Mouse (Mus musculus) intestine, postnatal 0 days (tissue): ENCODE results near the gene Nxph3. TPM values are rescaled to one million over a fixed set of nuclear protein-coding genes. Genes with fewer than 3 reads are reported as not detected.

Experiments
- ATAC-seq: fragments of 200-750 bp; cut with Nextera tagmentation; 2 replicates; pipeline ENCODE4 v1.8.0; 2017; ENCODE audit warnings: mild to moderate bottlenecking, moderate TSS enrichment, moderate library complexity
- H3K27ac ChIP-seq: fragments of 300-500 bp; sonication (generic); 2 replicates; pipeline ENCODE4 v1.5.1; 2014; ENCODE audit warnings: mild to moderate bottlenecking, low read depth, low read length, moderate library complexity
- H3K27me3 ChIP-seq: fragments of 300-500 bp; sonication (generic); replicated peaks from 2 replicates; pipeline ENCODE4 v1.6.1; 2014; ENCODE audit warnings: low read length, mixed read lengths; ENCODE audit not compliant: control insufficient read depth, insufficient read depth
- H3K36me3 ChIP-seq: fragments of 300-500 bp; sonication (generic); 2 replicates; pipeline ENCODE4 v1.6.1; 2014; ENCODE audit warnings: mild to moderate bottlenecking, moderate library complexity; ENCODE audit not compliant: control insufficient read depth, insufficient read depth
- H3K4me1 ChIP-seq: fragments of 300-500 bp; sonication (generic); replicated peaks from 2 replicates; pipeline ENCODE4 v1.6.1; 2014; ENCODE audit warnings: antibody characterized with exemption, low read length, mixed read lengths; ENCODE audit not compliant: control insufficient read depth, insufficient read depth
- H3K4me2 ChIP-seq: fragments of 300-500 bp; sonication (generic); replicated peaks from 2 replicates; pipeline ENCODE4 v1.6.1; 2014; ENCODE audit warnings: low read depth, mild to moderate bottlenecking, moderate library complexity
- H3K4me3 ChIP-seq: fragments of 300-500 bp; sonication (generic); 2 replicates; pipeline ENCODE4 v1.5.1; 2014; ENCODE audit warnings: low read depth, low read length
- H3K9ac ChIP-seq: fragments of 300-500 bp; sonication (generic); 2 replicates; pipeline ENCODE4 v1.6.1; 2014; ENCODE audit warnings: mild to moderate bottlenecking, low read depth, low read length
- H3K9me3 ChIP-seq: fragments of 300-500 bp; sonication (generic); 2 replicates; pipeline ENCODE4 v1.6.1; 2016; ENCODE audit warnings: mixed run types; ENCODE audit not compliant: control insufficient read depth
- CTCF ChIP-seq: sonication (generic); IDR thresholded peaks from 2 replicates; pipeline ENCODE4 v1.5.1; 2016; ENCODE audit warnings: low read depth, mild to moderate bottlenecking, control low read depth, antibody characterized with exemption, moderate library complexity
- WGBS: fragments of 180-500 bp; shearing (Covaris S2); extraction: QIAGEN DNeasy Blood & Tissue Kit; methylation state at CpG from one replicate; pipeline ENCODE4 v1.1.7; 2014; 5-methylcytosine and 5-hydroxymethylcytosine counted together
- polyA plus RNA-seq: library from polyadenylated mRNA; unstranded; fragments of >200 nt; fragmentation: Nextera tagmentation; extraction: Ambion mirVana; gene quantifications from 2 replicates; pipeline ENCODE4 v1.2.1, GENCODE M21; 2015

The Nxph3 gene
- polyA plus RNA-seq, 1 experiment from 2014 or later: 0.43 TPM

DNA sequence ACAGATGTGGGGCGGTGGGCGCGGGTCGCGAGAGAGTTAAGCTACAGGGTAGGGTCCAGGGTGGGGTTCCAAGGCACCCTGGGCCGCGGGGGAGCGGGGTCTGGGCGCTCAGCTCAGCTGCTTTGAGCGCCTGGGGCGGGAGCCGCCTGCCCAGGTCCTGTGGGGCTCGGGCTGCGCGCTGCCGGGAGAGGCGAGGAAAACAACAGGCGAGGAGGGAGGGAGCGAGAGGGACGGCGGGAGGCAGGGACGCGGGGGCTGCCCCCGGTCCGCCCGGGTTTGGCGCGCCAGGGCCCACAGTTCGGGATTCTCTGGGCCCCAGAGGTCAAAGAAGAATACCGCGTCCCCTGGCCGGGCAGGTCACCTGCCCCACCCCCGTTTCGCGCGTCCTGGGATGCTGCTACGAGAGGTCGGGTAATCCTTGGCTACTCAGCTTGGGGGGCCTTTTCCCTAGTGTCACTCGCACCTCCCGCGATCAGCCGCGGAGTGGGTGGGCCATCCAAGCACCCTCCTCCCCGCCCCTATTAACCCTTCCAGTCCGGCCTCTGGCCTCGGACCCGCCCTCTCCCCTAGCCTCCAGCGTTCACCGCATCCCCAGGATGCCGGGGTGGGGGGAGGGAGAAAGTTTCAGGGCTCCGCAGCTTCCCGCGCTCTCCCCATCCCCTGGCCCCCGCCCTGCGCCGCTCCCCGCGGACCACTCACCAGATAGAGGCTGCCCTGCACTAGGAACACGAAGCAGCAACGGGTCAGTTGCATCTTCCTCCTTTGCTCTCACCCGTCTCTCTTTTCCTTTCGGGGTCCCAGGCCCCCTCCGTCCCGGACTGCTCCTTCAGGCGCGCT lies 691 bp downstream of the Nxph3 start:
- peak; percentile 4; the same call in 1 of the 2 replicates for ATAC-seq
- H3K36me3 ChIP-seq: no peaks in the 10 kb centered on the region

DNA sequence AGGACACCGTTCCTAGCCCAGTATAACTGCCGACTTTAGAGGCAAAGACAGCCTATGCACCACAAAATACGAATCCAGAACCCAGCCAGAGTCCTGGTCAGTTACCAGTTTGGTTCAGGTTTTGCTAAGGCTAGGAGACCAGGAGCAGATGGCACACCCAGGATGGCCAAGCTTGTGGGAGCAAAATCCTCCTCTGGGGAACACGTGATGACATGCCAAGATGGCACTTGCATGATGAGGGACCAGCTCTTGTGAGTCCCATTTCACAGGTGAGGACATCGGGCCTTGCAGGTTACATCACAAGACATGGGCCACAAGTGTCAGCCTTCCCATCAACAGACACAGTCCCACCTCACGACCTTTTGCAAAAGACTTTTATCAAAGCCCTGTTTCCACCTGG lies 2.0 kb downstream of the Nxph3 start:
- H3K27ac ChIP-seq: no peak overlapping the region
- H3K27me3 ChIP-seq: peaks cover 47% of the 10 kb centered on the region
- H3K9me3 ChIP-seq: no peaks in the 10 kb centered on the region
- H3K9ac ChIP-seq: no peak overlapping the region
- ATAC-seq: no peak
- no peaks in the 10 kb centered on the region; the same call in 1 of the 2 replicates for H3K4me1 ChIP-seq
- no peak overlapping the region for H3K4me2 ChIP-seq
- no peak for TF ChIP-seq CTCF
- no peak overlapping the region for H3K4me3 ChIP-seq
- 69% methylated on average over 6 of the region's 6 CpGs for WGBS
- H3K36me3 ChIP-seq: no peaks in the 10 kb centered on the region

More for the DNA sequence above, 691 bp downstream of the Nxph3 start:
- no peaks in the 10 kb centered on the region; the same call in 1 of the 2 replicates for H3K4me1 ChIP-seq
- TF ChIP-seq CTCF: no peak
- peak overlapping the region; percentile 93 for H3K4me2 ChIP-seq
- under 1% methylated on average over 62 of the region's 66 CpGs for WGBS
- no peak overlapping the region for H3K9ac ChIP-seq
- H3K4me3 ChIP-seq: peak overlapping the region; percentile 53
- peaks cover 47% of the 10 kb centered on the region for H3K27me3 ChIP-seq
- no peaks in the 10 kb centered on the region for H3K9me3 ChIP-seq
- H3K27ac ChIP-seq: no peak overlapping the region

DNA sequence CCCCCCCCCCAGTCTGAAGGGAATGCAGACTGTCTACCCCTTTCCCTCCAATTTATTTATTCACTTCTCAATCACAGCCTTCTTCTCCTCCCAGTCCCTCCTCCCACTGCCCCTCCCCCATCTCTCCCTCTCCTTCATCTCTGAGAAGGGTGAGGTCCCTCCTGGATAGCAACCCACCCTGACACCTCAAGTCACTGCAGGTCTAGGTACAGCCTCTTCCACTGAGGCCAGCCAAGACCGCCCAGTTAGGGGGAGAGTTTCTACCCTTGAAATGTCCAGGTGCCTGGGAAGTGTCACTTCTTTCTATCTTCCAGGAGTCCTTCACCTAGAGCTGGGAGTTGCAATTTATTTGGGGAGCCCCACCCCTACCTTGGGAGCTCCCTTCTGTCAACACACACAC lies 2.5 kb downstream of the Nxph3 start:
- H3K27ac ChIP-seq: no peak overlapping the region
- TF ChIP-seq CTCF: no peak
- no peaks in the 10 kb centered on the region; the same call in 1 of the 2 replicates for H3K4me1 ChIP-seq
- no peak for ATAC-seq
- no peaks in the 10 kb centered on the region for H3K36me3 ChIP-seq
- no peak overlapping the region for H3K4me2 ChIP-seq
- H3K9me3 ChIP-seq: no peaks in the 10 kb centered on the region
- H3K27me3 ChIP-seq: peaks cover 44% of the 10 kb centered on the region
- 88% methylated on average over 1 of the region's 1 CpGs for WGBS
- H3K4me3 ChIP-seq: no peak overlapping the region
- H3K9ac ChIP-seq: no peak overlapping the region

DNA sequence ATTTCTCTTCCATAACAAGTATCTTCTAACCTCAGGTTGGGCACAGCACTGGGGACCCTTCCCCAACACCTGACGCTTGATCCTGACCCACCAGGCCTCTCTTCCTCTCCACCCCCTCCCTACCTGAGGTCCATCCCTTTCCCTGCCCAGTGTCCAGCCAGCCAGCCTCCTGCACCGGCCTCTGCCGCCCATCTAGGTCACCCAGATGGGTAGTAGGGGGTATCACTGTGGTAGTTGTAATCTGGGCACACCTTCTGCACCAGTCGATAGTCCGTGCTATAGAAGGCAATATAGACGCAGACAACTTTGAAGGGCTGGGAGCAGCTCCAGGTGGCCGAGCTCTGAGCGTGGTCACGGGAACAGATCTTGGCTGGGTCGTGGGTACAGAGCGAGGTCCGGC lies 3.7 kb downstream of the Nxph3 start:
- TF ChIP-seq CTCF: no peak
- Histone ChIP-seq H3K4me1 (no peaks in the 10 kb centered on the region; the same call in 1 of the 2 replicates), H3K4me2 (no peak overlapping the region), H3K27me3 (peaks cover 32% of the 10 kb centered on the region), H3K9ac (no peak overlapping the region), H3K36me3 (no peaks in the 10 kb centered on the region), H3K9me3 (no peaks in the 10 kb centered on the region), H3K27ac (no peak overlapping the region), H3K4me3 (no peak overlapping the region)
- ATAC-seq: no peak
- 85% methylated on average over 12 of the region's 12 CpGs for WGBS

DNA sequence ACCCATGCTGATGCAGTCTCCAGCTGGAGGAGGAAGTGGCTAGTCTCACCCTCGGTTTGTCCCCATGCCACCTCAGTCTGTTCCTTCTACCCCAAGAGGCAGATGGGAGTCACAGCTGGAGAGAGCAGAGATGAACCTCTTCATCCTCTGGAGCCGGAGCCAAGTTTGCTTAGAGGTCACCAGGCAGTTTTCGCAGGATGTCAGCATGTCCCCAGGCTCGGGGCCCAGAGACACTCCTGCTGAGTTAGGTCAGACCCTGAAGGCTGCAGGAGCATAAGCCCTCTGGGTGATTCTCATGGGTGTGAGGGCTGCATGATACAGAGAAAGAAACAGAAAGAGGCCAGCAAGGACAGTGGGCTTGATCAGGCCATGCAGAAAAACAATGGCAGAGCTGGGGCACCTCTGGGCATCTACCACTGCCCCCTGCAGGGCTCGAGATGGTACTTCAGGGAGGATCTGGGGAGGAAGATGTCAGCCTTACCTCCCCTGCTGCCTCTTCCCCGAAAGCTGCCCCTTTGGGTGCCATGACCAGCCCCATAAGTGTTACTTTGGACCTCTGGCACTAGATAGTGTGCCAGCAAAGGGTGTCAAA lies 5.1 kb downstream of the Nxph3 start:
- H3K9me3 ChIP-seq: no peaks in the 10 kb centered on the region
- no peak overlapping the region for H3K4me2 ChIP-seq
- H3K27ac ChIP-seq: no peak overlapping the region
- ATAC-seq: no peak
- WGBS: 68% methylated on average over 6 of the region's 6 CpGs
- H3K27me3 ChIP-seq: peaks cover 18% of the 10 kb centered on the region
- H3K4me1 ChIP-seq: no peaks in the 10 kb centered on the region; the same call in 1 of the 2 replicates
- no peak overlapping the region for H3K4me3 ChIP-seq
- no peak overlapping the region for H3K9ac ChIP-seq
- H3K36me3 ChIP-seq: no peaks in the 10 kb centered on the region
- peak; percentile 68 for TF ChIP-seq CTCF

DNA sequence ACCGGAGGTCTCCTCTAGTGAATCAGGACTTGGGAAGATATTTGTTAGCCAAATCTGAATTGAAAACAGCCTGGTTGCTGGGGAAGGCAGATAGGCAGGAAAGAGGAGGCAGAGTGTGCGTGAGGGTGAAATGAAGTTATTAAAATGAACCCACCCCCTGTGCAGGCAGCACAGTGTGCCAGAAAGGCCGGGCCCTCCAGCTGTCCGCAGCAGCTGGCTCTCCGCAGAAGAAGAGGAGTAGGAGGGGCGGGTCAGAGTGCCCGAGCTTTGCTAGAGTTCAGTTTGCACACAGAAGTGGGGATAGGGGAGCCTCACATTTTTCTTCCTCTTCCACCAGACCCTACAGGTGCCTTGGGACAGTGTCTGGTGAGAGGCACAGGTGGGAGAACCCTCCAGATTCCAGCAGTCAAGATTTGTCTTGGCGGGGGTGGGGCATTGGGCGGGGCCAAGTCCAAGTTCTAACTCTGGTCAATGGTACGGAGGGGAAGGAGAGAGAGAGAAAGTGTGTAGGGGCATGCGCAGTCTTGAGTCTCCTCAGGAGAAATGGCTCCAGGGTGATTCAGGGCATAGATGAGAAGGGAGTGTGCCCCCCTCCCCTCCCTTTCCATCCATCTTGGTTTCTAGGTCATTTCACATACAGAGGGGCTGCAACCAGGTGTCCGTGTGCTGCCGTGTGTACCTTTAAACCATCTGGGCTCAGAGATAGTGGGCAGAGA lies 6.0 kb downstream of the Nxph3 start:
- no peak overlapping the region for H3K9ac ChIP-seq
- peak overlapping the region; percentile 22 for H3K4me3 ChIP-seq
- no peak overlapping the region for H3K27ac ChIP-seq
- ATAC-seq: no peak
- H3K27me3 ChIP-seq: peaks cover 10% of the 10 kb centered on the region
- no peaks in the 10 kb centered on the region for H3K4me1 ChIP-seq
- 40% methylated on average over 13 of the region's 13 CpGs for WGBS
- no peaks in the 10 kb centered on the region for H3K36me3 ChIP-seq
- TF ChIP-seq CTCF: no peak
- peak overlapping the region; percentile 53 for H3K4me2 ChIP-seq
- no peaks in the 10 kb centered on the region for H3K9me3 ChIP-seq
